Mouse (Mus musculus) myocyte (in vitro differentiated cells): ENCODE measurements at regions not wholly inside any gene's neighbourhood (a gene's known extent, or its start where the extent isn't known, plus 50 kb on each side); places are given as distances from the start of the nearest gene placed in this dataset.

Source experiments
- H3K27me3 ChIP-seq: one replicate; pipeline ENCODE4 v1.6.1; 2011; ENCODE audit not compliant: control insufficient read depth, insufficient read depth, insufficient read length
- H3K36me3 ChIP-seq: one replicate; pipeline ENCODE4 v1.6.1; 2011; ENCODE audit not compliant: control insufficient read depth, insufficient read depth
- H3K4me2 ChIP-seq: one replicate; pipeline ENCODE4 v1.6.1; 2011; ENCODE audit warnings: low read depth, control low read depth
- H3K4me3 ChIP-seq: one replicate; pipeline ENCODE4 v1.5.1; 2011; ENCODE audit warnings: mild to moderate bottlenecking, control low read depth, moderate library complexity
- H3K79me2 ChIP-seq: one replicate; pipeline ENCODE4 v1.6.1; 2011; ENCODE audit not compliant: control insufficient read depth, insufficient read depth
- H3ac ChIP-seq: one replicate; pipeline ENCODE4 v1.6.1; 2011; ENCODE audit not compliant: control insufficient read depth, insufficient read length
- CEBPB ChIP-seq: IDR thresholded peaks from 2 replicates; pipeline ENCODE4 v1.6.1; 2011; ENCODE audit warnings: mild to moderate bottlenecking, moderate library complexity; ENCODE audit not compliant: poor library complexity, insufficient read depth, severe bottlenecking
- E2F4 ChIP-seq: IDR thresholded peaks from one replicate; pipeline ENCODE4 v1.6.1; 2011; ENCODE audit warnings: mild to moderate bottlenecking, control low read depth, moderate library complexity; ENCODE audit not compliant: insufficient read depth
- MAX ChIP-seq: IDR thresholded peaks from one replicate; pipeline ENCODE4 v1.6.1; 2011; ENCODE audit warnings: low read depth, mild to moderate bottlenecking, control low read depth
- MYOD1 ChIP-seq, 3 experiments: IDR thresholded peaks; one replicate each; pipeline ENCODE4 v1.6.1; 2011; ENCODE audit warnings: control low read depth in 2 of 3, low read depth in 2 of 3, mild to moderate bottlenecking in 2 of 3, moderate library complexity in 1 of 3; ENCODE audit not compliant: insufficient read length in 2 of 3, control insufficient read depth in 1 of 3
- MYOG ChIP-seq, 3 experiments: IDR thresholded peaks; one replicate each; pipeline ENCODE4 v1.6.1; 2011; ENCODE audit warnings: control low read depth in 2 of 3, low read depth in 2 of 3, mild to moderate bottlenecking in 2 of 3; ENCODE audit not compliant: insufficient read length in 2 of 3, control insufficient read depth in 1 of 3, insufficient read depth in 1 of 3
- POLR2A ChIP-seq: IDR thresholded peaks from one replicate; pipeline ENCODE4 v1.6.1; 2011; ENCODE audit warnings: low read depth, mild to moderate bottlenecking, control low read depth, moderate library complexity; ENCODE audit not compliant: insufficient read length
- POLR2AphosphoS2 ChIP-seq: IDR thresholded peaks from one replicate; pipeline ENCODE4 v1.6.1; 2011; ENCODE audit warnings: low read depth, control low read depth; ENCODE audit not compliant: insufficient read length
- REST ChIP-seq: IDR thresholded peaks from one replicate; pipeline ENCODE4 v1.6.1; 2011; ENCODE audit warnings: mild to moderate bottlenecking, control low read depth, moderate library complexity; ENCODE audit not compliant: insufficient read depth, insufficient read length
- SRF ChIP-seq: IDR thresholded peaks from one replicate; pipeline ENCODE4 v1.6.1; 2011; ENCODE audit warnings: low read depth; ENCODE audit not compliant: control insufficient read depth, insufficient read length
- TCF12 ChIP-seq: IDR thresholded peaks from one replicate; pipeline ENCODE4 v1.6.1; 2011; ENCODE audit warnings: mild to moderate bottlenecking, control low read depth; ENCODE audit not compliant: poor library complexity, insufficient read depth, severe bottlenecking
- TCF3 ChIP-seq: IDR thresholded peaks from one replicate; pipeline ENCODE4 v1.6.1; 2011; ENCODE audit warnings: low read depth, control low read depth; ENCODE audit not compliant: insufficient read length
- USF1 ChIP-seq: IDR thresholded peaks from one replicate; pipeline ENCODE4 v1.6.1; 2011; ENCODE audit warnings: low read depth, mild to moderate bottlenecking, control low read depth, moderate library complexity

DNA sequence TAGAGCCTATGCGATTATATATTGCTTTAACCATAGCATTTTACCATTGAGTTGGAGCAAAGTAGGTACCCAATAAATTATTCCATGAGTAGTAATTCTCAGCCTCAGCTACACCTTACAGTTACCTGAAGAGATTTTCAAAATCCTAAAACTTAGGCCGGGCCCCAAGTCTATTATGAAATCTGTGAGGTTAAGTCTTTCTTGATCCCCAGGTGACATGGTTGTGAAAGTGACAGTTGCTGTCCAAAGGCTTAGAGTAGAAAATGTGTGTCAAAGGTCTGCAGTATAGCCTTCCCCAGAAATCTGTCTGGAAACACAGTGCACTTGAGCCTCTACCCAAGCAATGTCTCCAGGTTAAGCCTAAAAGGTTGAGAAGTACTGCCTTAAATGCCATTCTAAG, 333.7 kb downstream of the Nr2f2 start:
- no peak overlapping the region for H3K4me3 ChIP-seq
- H3ac ChIP-seq, result no peak overlapping the region
- H3K36me3 ChIP-seq, result no peaks in the 10 kb centered on the region
- no peaks in the 10 kb centered on the region for H3K79me2 ChIP-seq
- no peaks in the 10 kb centered on the region for H3K27me3 ChIP-seq
- TF ChIP-seq TCF3 (no peak), TCF12 (no peak), POLR2AphosphoS2 (no peak), POLR2A (no peak), MYOG (IDR thresholded peaks at IDR 0.05; ENCODE audit: control insufficient read depth in 1 of 3, insufficient read depth in 1 of 3, insufficient read length in 2 of 3, low read depth in 2 of 3) (no peak), E2F4 (no peak), USF1 (no peak), REST (no peak), MAX (no peak), CEBPB (no peak), MYOD1 (IDR thresholded peaks at IDR 0.05; ENCODE audit: control insufficient read depth in 1 of 3, insufficient read length in 2 of 3, low read depth in 2 of 3) (no peak), SRF (no peak)
- no peak overlapping the region for H3K4me2 ChIP-seq

DNA sequence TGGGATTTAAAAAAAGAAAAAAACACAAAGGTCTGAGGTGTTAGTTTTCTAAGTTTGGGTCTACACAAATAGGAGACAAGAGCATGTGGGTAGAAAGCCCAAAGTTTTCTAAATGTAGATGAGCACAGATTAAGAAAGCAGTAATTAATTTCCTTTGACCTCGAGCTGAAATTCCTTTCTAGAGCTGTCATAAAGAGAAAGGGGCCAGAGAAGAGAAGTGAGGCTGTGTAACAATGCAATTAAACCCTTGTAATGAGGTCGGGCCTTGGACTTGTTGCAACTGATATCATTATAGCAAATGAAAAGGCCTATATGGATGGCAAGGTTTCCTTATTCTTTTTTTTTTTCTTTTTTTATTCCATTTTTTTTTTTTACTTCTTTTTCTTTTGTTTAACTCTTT, 337.2 kb downstream of the Nr2f2 start:
- H3K4me2 ChIP-seq, result no peak overlapping the region
- no peaks in the 10 kb centered on the region for H3K79me2 ChIP-seq
- H3K36me3 ChIP-seq, result no peaks in the 10 kb centered on the region
- TF ChIP-seq REST (no peak), TCF12 (no peak), SRF (no peak), E2F4 (no peak), TCF3 (no peak), POLR2A (no peak), MYOD1 (IDR thresholded peaks at IDR 0.05; ENCODE audit: control insufficient read depth in 1 of 3, insufficient read length in 2 of 3, low read depth in 2 of 3) (no peak), CEBPB (no peak), MYOG (IDR thresholded peaks at IDR 0.05; ENCODE audit: control insufficient read depth in 1 of 3, insufficient read depth in 1 of 3, insufficient read length in 2 of 3, low read depth in 2 of 3) (no peak), USF1 (no peak), MAX (no peak), POLR2AphosphoS2 (no peak)
- H3K4me3 ChIP-seq, result no peak overlapping the region
- H3K27me3 ChIP-seq, result no peaks in the 10 kb centered on the region
- H3ac ChIP-seq, result no peak overlapping the region

DNA sequence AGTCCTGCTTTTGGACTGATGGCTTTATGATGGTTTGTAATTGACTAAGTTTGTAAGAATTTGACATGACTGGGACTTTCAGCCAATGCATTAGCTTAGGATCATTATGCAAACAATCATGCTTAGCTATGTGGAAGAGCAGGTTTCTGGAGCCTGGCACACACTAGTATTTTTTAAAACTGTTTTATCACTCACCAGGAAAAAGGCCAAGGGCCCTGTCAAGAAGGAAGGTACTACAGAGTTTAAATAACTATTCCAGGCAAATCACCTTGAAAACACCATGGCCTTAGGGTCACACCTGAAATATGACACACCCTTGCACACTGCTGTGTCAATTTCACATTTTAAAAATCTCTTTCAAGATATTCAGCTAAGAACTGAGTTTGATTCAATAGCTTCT, 341.0 kb downstream of the Nr2f2 start:
- Histone ChIP-seq H3K79me2 (no peaks in the 10 kb centered on the region), H3ac (no peak overlapping the region), H3K4me2 (no peak overlapping the region), H3K36me3 (no peaks in the 10 kb centered on the region), H3K4me3 (no peak overlapping the region), H3K27me3 (no peaks in the 10 kb centered on the region)
- no peak for TF ChIP-seq USF1
- TF ChIP-seq TCF12, result no peak
- TF ChIP-seq E2F4, result no peak
- TF ChIP-seq REST, result no peak
- no peak for TF ChIP-seq MYOD1 (IDR thresholded peaks at IDR 0.05; ENCODE audit: control insufficient read depth in 1 of 3, insufficient read length in 2 of 3, low read depth in 2 of 3)
- no peak for TF ChIP-seq SRF

- Histone ChIP-seq H3ac (no peak overlapping the region), H3K4me2 (no peak overlapping the region), H3K79me2 (no peaks in the 10 kb centered on the region), H3K27me3 (no peaks in the 10 kb centered on the region), H3K4me3 (no peak overlapping the region), H3K36me3 (no peaks in the 10 kb centered on the region)
- no peak for TF ChIP-seq TCF3
- no peak for TF ChIP-seq CEBPB
- no peak for TF ChIP-seq USF1
- TF ChIP-seq MAX, result no peak
- no peak for TF ChIP-seq POLR2AphosphoS2
- no peak for TF ChIP-seq REST
- no peak for TF ChIP-seq SRF
- TF ChIP-seq MYOG (IDR thresholded peaks at IDR 0.05; ENCODE audit: control insufficient read depth in 1 of 3, insufficient read depth in 1 of 3, insufficient read length in 2 of 3, low read depth in 2 of 3), result no peak
- TF ChIP-seq E2F4, result no peak
- no peak for TF ChIP-seq POLR2A
- no peak for TF ChIP-seq TCF12
Measured at GRCm38 (mm10) chr7:70016611-70017010, 349.9 kb downstream of the Nr2f2 start.

- no peaks in the 10 kb centered on the region for H3K79me2 ChIP-seq
Measured at GRCm38 (mm10) chr7:70003200-70003986, 363.1 kb downstream of the Nr2f2 start.

More at GRCm38 (mm10) chr7:70003200-70003986, 363.1 kb downstream of the Nr2f2 start:
- Histone ChIP-seq H3K4me2 (no peak overlapping the region), H3K27me3 (no peaks in the 10 kb centered on the region), H3ac (no peak overlapping the region), H3K36me3 (no peaks in the 10 kb centered on the region), H3K4me3 (no peak overlapping the region)
- TF ChIP-seq TCF3, result no peak
- no peak for TF ChIP-seq MYOD1 (IDR thresholded peaks at IDR 0.05; ENCODE audit: control insufficient read depth in 1 of 3, insufficient read length in 2 of 3, low read depth in 2 of 3)
- TF ChIP-seq MAX, result no peak
- TF ChIP-seq TCF12, result no peak
- TF ChIP-seq USF1, result no peak
- TF ChIP-seq CEBPB, result no peak
- no peak for TF ChIP-seq SRF
